Mouse (Mus musculus) CD4-positive helper T cell, adult 2 months (primary cell): ENCODE measurements around the gene Trem1.

ENCODE experiments used
- DNase-seq: peaks from one replicate; pipeline ENCODE4 v3.0.0-alpha.2; 2012; ENCODE audit warnings: low read depth, missing footprints, low spot score

The Trem1 gene

DNA sequence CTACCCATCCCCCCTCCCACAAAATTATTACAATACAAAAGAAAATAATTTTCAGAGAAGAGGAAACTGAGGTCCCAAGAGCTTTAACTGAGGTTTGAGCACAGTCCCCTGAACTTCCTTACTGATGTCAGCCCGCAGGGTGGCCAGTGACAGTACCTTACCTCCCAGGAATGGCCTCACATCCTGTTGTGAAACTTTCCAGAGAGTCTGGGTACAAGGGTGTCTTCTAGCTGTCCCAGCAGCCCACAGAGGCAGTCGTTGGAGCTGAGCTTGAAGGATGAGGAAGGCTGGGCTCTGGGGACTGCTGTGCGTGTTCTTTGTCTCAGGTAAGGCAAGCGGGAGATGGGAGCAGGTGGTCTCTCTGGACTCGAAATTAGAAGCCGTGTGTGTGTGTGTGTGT lies at the start of gene Trem1:
Gene Trem1, plus strand, starts transcription at position 251 of the 400 bp plus-strand sequence.
- DNase-seq, result no peak

DNA sequence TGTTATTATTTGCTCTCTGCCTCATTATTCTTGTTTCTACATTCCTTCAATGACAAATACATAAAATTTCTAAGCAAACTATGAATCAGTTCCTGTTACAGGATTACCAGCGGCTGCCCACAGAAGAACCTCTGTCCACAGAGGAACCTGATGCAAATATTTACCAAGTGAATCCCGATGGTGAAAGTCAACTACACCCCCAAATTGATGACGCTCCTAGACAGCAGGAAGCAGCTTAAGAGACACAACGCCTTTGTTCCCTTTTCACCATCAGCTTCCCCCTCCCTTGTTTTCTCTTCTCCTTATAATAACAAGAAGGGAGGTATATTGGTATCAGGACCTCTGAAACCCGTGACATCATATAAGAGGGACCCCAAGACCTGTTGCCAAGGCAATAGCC lies 47.3 kb upstream of the Trem1 start:
- DNase-seq, result no peak

DNA sequence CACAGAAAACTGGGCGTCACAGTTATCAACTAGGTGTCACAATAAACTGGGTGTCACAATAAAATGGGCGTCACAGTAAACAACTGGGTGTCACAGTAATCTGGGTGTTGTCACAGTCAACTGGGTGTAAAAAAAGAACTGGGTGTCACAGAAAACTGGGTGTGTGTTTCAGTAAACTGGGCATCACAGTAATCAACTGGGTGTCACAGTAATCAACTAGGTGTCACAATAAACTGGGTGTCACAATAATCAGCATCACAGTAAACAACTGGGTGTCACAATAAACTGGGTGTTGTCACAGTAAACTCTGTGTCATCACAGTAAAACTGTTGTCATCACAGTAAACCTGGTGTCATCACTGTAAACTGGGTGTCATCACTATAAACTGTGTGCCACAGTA lies 40.2 kb upstream of the Trem1 start:
- DNase-seq, result no peak

DNA sequence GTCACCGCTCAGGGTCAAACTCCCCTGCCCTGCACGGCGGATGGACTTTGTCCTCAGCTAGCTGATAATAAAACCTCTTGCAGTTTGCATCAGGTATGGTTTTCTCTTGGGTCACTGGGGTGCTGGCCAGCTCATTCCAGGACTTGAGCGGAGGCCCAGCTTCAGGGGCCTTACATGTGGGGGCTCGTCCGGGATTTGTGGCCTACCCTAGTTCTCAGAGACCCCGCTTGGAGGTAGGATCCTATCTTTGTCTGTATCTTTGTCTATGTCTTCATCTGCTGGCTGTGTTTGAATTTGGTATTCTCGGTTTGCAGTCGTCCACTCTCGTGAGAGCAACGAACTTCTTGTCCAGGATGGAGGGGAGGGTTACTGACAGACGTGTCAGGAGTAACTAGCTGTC lies 29.5 kb upstream of the Trem1 start:
- no peak for DNase-seq

DNA sequence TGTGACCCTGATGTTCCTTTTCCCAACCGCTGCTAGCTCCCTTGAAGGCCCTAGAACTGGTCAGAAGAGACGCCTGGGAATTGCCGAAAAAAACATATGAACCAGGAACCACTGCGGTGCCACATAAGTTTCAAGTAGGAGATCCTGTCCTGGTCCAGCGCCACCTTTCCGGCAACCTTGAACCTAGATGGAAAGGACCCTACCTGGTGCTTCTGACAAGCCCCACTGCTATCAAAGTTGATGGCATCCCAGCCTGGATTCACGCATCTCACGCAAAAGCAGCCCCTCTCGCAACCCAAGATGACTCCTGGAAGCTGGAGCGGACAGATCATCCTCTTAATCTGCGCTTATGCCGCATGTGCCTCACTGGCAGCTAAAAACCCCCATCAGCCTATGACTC lies 20.0 kb upstream of the Trem1 start:
- DNase-seq, result no peak

DNA sequence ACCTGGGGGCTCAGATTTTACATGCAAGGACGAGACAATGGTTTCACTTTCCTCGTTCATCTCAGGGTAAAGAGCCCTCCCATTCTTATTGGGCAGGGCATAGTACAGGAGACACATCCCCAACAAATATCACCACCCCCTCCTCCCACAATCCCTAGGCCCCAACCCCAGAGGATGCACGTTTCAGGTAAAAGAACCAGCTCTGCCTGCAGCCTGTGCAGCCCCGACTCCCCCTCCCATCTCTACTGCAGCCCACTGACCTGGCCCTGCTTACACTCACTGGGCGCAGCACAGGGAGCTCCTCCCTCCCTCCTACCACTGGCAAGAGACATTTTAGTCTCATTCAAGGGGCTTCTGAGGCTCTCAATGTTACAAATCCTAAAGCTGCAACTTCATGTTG lies 19.1 kb upstream of the Trem1 start:
- no peak for DNase-seq

DNA sequence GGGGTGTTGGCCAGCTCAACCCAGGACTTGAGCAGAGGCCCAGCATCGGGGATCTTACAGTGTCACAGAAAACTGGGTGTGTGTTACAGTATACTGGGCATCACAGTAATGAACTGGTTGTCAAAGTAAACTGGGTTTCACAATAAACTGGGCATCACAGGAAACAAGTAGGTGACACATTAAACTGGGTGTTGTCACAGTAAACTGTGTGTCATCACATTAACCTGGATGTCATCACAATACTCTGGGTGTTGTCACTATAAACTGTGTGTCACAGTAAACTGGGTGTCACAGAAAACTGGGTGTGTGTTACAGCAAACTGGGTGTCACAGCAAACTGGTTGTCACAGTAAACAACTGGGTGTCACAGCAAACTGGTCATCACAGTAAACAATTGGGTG lies 17.1 kb upstream of the Trem1 start:
- no peak for DNase-seq

DNA sequence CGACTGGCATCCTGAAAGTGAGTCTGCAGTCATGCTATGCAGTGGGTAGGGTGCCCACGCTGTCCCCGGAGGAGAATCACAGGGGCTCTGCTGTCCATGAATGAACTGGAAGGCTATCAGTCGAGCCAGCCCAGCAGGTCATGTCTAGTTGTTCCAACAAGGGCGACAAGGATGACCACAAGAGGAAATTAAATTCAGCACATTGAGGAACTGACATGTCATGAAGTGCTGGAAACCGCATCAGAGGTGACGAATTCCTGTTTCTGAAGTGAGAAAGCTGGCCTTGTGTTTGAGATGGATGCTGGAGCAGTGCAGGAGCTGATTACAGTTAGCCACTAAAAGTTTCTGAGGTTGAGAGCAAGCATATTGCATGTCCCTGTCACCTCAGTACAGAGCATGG lies 1.9 kb upstream of the Trem1 start:
- DNase-seq, result no peak

DNA sequence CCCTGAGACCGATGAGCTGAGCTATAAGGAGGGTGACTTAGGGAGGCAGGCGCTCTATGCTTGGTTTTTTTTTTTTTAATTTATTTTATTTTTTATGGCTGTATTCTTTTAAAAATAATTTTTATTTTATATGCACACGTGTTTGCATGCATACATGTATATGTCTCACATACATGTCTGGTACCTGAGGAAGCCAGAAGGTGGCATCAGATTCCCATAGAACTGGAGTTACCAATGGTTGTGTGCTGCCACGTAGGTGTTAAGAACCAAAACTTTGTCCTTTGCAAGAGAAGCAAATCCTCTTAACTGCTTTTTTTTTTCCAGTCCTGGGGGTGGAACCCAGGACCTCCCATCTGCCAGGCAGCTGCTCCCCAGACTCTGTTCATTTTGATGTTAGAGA lies 1.2 kb downstream of the Trem1 start:
- no peak for DNase-seq

DNA sequence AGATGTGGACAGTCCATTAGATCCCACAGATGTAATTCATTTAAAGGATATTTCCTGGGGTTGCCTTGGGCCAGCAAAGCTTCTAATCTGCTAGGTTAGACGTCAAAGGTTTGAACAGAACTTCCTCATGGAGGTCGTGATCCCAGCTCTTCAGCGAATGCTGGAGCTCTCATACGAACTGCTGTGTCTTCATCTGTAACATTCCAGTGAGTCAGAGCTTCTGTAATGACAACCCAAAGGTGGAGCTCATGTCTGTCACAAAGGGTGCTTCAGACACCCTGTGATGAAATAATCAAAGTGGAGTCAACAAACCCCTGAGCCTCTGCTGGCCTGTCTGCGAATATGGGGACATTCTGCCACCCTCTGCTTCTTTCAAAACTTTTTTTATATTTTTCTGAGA lies 2.0 kb downstream of the Trem1 start:
- no peak for DNase-seq

DNA sequence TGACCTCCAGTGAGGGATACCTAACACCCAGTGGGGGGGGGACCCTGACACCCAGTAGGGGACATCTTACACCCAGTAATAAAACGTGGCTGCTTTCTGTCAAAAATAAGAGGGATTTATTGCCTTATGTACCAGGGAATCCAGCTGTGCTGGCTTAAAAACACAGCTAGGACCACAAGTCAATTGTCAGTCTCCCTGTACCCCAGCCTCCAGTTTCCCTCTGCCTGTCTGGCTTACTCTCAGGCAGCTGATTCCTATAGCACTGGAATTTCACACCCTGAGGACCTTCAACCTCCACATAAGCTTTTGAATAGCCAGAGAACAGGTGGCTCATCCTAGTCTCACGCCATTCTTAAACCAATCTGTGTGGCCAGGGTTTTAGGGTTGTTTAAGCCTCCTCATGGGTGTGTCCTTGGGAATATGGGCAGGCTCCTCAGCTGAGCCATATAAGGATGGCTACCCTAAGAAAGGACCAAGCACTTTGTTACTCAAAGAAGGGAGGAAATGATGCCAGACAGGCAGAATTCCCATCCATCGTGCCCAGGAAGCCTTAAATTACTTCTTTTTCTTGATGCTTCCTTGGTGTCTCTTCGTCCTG lies 3.3 kb downstream of the Trem1 start:
- no peak for DNase-seq

DNA sequence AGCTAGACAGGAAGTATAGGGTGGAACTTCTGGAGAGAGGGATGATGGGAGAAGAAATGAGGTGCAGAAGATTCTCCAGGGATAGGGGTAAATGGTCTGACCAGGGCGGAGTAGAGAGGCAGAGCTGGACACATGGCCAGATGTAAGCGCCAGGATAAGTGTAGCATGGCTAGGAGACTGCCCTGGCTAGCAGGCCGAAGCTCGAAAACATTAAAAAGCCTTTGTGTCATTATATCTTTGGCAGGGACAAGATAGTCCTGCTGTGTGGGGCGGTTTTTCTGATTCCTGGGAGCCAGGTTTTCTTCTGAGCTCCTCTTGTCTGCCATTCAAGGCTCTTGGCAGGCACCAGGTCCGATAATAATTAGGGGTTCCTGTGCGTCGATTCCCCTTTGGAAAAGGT lies 5.1 kb downstream of the Trem1 start:
- no peak for DNase-seq

DNA sequence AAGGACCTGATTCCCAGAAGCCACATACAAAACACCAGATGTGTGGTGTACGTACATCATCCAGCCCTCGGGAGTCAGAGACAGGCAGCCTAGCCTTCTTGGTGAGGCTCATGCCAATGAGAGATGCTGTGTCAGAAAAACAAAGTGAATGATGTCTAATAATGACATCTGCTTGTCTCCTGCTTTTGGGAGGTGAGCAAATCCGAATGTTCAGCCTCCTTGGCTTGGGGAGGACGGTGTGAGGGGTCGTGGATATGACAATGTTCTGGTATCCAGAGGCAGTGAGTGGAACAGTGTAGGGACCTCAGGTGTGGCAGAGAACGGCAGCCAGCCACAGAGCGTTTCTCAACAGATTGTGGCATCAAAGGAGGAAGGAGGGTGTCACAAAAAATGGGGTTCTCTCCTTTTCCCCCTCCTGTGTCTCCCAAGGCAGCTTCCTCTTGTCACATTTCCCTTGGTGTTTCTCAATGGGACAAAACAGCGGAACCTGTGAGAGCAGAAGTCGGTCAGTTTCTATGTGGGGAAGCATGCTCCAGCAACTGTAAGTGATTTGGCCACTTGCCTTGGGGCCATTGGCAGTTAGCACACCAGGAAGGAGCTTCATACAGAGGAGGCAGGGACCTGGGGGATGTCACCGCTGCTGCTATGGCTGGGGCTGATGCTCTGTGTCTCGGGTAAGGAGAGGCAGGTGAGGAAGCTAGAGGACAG lies 14.8 kb downstream of the Trem1 start, which contains the start of gene Trem3:
Gene Trem3, plus strand, starts transcription at position 557 of the 708 bp plus-strand sequence.
- no peak for DNase-seq

DNA sequence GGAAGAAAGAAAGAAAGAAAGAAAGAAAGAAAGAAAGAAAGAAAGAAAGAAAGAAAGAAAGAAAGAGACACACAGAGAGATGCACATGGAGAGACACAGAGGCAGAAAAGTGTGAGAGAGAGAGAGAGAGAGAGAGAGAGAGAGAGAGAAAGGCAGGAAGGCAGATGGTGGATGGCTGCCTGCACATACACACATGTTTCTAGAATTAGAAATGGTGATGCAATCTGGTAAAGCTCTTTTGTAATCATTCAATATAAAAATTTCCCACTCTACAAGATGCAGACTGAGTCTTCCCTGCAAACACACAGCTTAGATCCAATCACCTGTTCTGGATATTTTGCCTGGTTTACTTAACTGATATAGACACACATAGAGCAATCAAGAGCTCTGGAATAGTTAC lies 16.5 kb downstream of the Trem1 start:
- no peak for DNase-seq

DNA sequence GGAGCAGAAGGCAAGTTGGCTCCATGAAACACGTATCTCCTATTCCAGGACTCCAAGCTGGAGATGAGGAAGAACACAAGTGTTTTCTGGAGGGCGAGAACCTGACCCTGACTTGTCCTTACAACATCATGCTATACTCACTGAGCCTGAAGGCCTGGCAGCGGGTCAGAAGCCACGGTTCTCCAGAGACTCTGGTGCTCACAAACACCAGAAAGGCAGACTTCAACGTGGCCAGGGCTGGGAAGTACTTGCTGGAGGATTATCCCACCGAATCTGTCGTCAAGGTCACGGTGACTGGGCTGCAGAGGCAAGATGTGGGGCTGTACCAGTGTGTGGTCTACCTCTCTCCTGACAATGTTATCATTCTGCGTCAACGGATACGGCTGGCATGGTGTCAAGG lies 16.9 kb downstream of the Trem1 start:
- DNase-seq, result no peak

DNA sequence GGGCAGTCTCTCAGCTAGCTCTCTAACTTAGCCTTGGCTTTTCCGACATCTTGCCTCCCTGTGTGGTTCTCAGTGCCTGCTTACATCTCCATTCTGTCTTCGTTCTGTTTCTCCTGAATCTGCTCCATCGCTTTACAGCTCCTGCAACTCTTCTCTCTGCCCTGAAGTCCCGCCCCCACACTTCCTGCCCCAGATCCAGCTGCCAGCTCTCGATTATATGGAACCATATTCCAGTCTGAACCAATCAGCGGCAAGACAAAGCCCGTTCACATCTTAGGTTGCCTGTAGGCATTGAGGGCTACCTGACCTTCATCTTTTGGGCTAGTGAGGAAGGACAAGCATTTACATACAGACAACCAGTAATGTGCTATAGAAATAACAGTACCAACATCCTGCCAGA lies 18.1 kb downstream of the Trem1 start:
- DNase-seq, result no peak

DNA sequence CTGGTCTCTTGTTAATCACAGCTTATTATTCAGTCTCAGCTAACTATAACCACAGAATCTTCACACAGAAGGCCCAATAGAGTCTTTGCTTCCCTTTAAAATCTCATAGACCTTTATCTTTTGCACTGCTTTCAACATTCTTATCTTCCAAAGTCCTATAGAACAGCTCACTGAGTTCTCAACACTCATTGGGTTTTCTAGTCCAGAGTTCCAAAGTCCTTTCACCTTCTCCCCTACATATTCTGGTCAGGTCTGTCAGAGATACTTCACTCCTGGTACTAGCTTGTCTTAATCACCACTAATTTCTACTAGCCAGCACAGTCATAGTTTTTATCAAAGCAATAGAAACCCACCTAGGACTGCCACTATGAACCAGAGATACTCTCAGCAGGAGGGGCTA lies 24.0 kb downstream of the Trem1 start:
- no peak for DNase-seq

DNA sequence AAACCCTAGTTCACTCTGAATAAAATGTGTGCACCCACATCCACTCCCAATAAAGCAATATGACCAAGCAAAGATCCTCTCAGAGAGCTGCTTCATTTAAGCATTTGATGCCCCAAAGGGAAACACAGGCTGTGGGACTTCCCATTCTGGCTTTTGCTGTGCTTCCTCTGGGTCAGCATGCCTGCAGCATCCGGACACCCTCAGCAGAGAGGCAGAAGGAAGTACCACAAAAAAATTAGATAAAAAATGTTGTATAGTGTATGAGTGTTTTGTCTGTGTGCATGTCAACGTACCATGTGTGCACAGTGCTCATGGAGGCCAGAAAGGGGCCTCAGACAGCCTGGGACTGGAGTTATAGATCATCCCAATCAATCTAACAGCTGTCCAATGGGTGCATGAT lies 29.3 kb downstream of the Trem1 start:
- DNase-seq, result no peak

DNA sequence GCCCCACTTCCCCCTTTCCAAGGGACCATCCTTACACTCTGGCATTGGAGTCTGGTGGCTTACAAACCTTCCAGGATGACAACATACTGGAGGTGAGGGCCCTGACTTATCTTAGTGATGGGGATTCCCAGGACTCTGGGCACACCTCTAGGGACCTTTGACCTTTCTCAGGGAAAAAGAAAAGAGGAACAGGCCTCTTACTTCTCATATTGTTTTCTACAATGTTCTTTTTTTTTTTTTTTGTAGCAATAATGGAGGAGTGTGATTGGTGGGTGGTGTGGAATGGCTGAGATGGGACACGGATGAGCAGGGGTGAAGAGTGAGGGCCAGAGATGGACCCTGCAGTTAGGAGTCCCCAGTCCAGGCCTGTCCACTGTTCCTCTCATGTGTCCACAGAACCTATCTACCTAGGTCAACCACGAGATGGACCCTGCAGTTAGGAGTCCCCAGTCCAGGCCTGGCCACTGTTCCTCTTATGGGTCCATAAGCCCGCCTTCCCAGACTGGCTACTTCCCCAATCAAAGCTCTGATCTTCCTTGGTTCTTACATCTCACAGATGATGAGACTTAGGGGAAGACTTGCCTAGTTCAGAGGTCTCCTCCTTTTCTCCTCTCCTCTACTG lies 31.3 kb downstream of the Trem1 start, which contains the start of gene Treml4:
Gene Treml4, plus strand, starts transcription at position 555 of the 622 bp plus-strand sequence.
- DNase-seq, result no peak

DNA sequence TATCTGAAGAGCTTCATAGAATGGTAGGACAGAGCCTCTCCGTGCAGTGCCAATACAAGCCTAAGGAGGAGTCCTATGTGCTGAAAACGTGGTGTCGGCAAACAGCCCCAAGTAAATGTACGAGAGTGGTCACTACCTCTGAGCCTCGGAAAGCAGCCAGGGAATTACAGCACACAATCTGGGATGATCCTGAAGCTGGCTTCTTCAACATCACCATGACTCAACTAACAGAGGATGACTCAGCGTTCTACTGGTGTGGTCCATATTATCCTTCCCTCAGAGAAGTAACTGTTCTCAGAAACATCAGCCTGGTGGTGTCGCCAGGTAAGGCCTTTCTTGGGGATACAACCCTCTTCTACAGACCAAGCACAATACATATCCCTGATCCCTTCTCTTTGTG lies 32.1 kb downstream of the Trem1 start:
- no peak for DNase-seq

DNA sequence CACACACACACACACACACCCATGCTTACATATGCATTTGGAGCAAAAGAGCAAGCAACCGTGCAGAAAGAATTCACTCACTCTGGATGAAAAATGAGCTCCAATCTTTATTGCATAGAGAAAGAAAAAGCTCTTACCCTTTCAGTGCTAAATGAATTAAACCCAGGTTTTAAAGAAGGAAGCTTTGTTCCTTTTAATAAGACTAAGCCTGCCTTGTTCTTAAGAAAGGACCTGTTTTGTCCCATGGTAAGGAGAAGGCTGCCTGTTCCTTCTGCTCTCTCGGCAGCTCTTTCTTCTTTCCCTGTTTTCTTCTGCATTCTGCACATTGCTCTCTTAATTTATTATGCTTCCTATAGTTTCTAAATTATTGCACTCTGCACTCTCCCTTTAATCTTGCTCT lies 33.6 kb downstream of the Trem1 start:
- DNase-seq, result no peak

DNA sequence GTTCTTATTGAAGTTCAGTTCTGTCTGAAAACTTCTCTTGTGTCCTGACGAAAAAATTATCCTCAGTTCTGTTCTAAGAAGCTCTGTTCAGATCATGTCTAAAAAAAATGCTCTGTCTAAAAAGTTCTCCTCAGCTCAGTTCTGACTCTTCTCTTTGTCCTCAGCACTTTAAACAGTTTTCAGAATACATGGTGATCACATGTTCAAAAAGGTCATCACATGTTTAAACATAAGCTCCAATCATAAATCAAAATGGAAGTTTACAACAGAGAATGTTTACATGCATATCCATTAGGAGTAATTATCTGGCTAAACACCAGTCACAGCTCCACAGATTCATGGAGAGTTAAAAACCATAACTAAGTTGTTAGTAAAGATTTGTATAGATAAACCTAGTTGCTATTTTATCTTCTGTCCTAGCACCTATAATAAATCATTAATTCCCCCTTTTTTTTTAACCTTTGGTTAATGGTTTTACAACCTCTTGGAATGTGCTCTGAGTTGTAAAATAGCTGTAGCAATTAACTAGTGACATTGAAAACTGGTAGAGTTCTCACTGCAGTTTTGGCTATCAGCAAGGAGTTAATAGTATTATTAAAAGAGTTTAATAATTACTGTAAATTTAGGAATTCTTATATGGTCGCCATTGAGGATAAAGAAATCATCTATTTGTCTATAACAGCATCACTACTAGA lies 34.2 kb downstream of the Trem1 start:
- DNase-seq, result no peak

DNA sequence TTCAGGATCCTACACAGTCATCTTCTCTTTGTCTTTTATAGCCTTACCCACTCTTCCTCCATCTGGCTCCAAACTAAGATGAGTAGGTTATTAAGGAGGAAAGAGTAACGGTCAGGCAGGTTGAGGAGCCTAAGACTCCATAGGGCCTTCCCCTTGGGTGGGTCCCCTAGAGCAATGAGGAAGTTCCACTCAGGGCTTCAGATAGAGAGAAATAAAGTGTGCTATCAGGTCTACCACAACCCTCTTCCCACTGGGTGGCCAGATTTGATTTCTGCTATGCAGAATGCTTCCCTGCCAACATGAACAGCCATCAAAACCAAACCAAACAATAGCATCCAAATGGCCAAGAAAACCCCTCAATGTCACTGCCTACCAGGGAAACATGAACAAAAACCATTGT lies 35.0 kb downstream of the Trem1 start:
- DNase-seq, result no peak
